In genomic region chr4:59444085-59444484, GRCm38 (mm10) we compare ENCODE assay signal across 22 mouse cellular contexts. TPM values are rescaled to one million over a fixed set of nuclear protein-coding genes. Genes with fewer than 3 reads are reported as not detected.
DNase-seq lines count a peak whose midpoint lies in the region; ATAC-seq and TF ChIP-seq lines count a peak whose summit lies in the region.
"Had no signal": no experiment of that assay in that cellular context is flagged by ENCODE, and none has a peak within 500 bp of the region (broad histone marks: within the 10 kb centered on the region; RNA-seq: fewer than 3 reads in every experiment).

No protein-coding gene starts in this region.

- TF ChIP-seq CTCF in MEL (IDR thresholded peaks at IDR 0.05 in 2 of 3, conservative IDR thresholded peaks at IDR 0.05 in 1 of 3; ENCODE audit: control insufficient read depth in 1 of 3, insufficient read depth in 1 of 3, low read depth in 2 of 3, low read length in 3 of 3, poor library complexity in 1 of 3, severe bottlenecking in 1 of 3) = no peak

- no peak for TF ChIP-seq RAD21 in MEL (IDR thresholded peaks at IDR 0.05; ENCODE audit: low read depth, low read length)

- no peak overlapping the region for H3K4me3 ChIP-seq in MEL (ENCODE audit: control insufficient read depth in 1 of 2, insufficient read depth in 1 of 2, low read depth in 2 of 2, low read length in 2 of 2)
- no peak overlapping the region for H3K4me3 ChIP-seq in hindbrain, embryonic 16.5 days (ENCODE audit: low read length)
- no peak overlapping the region for H3K4me3 ChIP-seq in intestine, embryonic 15.5 days (replicated peaks)
- H3K4me3 ChIP-seq: forebrain, embryonic 13.5 days; heart, embryonic 10.5 days; limb, embryonic 12.5 days; midbrain, embryonic 10.5 days; neural tube, embryonic 13.5 days; stomach, embryonic 15.5 days had no signal

- DNase-seq in A20 (ENCODE audit: low read depth, low spot score) (peak; percentile 87), MEL (ENCODE audit: low read depth, low spot score) (peak; percentile 41)
- DNase-seq in thymus, postnatal 10 days (ENCODE audit: low spot score in 2 of 2) = peak; percentile 64 to 68
- no peak for DNase-seq in lung, postnatal 10 days
- DNase-seq: cerebellum, adult 9-11 months; gastrocnemius, postnatal 25 days; kidney, adult 18-20 months; kidney, postnatal 10 days; lung, postnatal 14 days; right cerebral cortex, postnatal 25 days had no signal

- no peak overlapping the region for H3K9ac ChIP-seq in MEL (ENCODE audit: control insufficient read depth, low read depth, low read length, poor library complexity, severe bottlenecking)
- H3K9ac ChIP-seq in hindbrain, embryonic 16.5 days (ENCODE audit: low read depth, low read length) = no peak overlapping the region
- no peak overlapping the region for H3K9ac ChIP-seq in intestine, embryonic 15.5 days
- H3K9ac ChIP-seq: forebrain, embryonic 13.5 days; limb, embryonic 12.5 days; liver, embryonic 14.5 days; neural tube, embryonic 13.5 days; stomach, embryonic 15.5 days had no signal

- WGBS in hindbrain, embryonic 16.5 days = 72% methylated on average over 4 of the region's 4 CpGs
- 76% methylated on average over 4 of the region's 4 CpGs for WGBS in intestine, embryonic 15.5 days

- TF ChIP-seq POLR2A in MEL (IDR thresholded peaks at IDR 0.05; ENCODE audit: control insufficient read depth in 1 of 2, insufficient read depth in 1 of 2, low read depth in 1 of 2, low read length in 2 of 2, poor library complexity in 1 of 2) = no peak

- peaks cover 20 to 24% of the 10 kb centered on the region in 2 experiments for H3K4me1 ChIP-seq in MEL (ENCODE audit: control insufficient read depth in 1 of 2, insufficient read depth in 2 of 2, low read length in 2 of 2)
- H3K4me1 ChIP-seq in hindbrain, embryonic 16.5 days (ENCODE audit: control insufficient read depth, insufficient read depth, low read depth, low read length) = no peaks in the 10 kb centered on the region
- H3K4me1 ChIP-seq in intestine, embryonic 15.5 days (replicated peaks) = peaks cover 9% of the 10 kb centered on the region; the same call in 1 of the 2 replicates
- H3K4me1 ChIP-seq: forebrain, embryonic 13.5 days; limb, embryonic 12.5 days; neural tube, embryonic 13.5 days had no signal

- no peak overlapping the region for H3K27ac ChIP-seq in MEL (ENCODE audit: control insufficient read depth, low read depth, low read length)
- H3K27ac ChIP-seq in hindbrain, embryonic 16.5 days (ENCODE audit: low read depth, low read length) = no peak overlapping the region
- no peak overlapping the region for H3K27ac ChIP-seq in intestine, embryonic 15.5 days
- H3K27ac ChIP-seq: forebrain, embryonic 13.5 days; heart, embryonic 10.5 days; hindbrain, postnatal 0 days; limb, embryonic 12.5 days; liver, embryonic 14.5 days; midbrain, embryonic 10.5 days; neural tube, embryonic 13.5 days; stomach, embryonic 15.5 days had no signal

- H3K36me3 ChIP-seq in MEL (ENCODE audit: control insufficient read depth in 1 of 2, insufficient read depth in 2 of 2, low read length in 2 of 2) = peaks cover 0 to 25% of the 10 kb centered on the region in 2 experiments; a peak in 2 of 4 replicates
- no peaks in the 10 kb centered on the region for H3K36me3 ChIP-seq in hindbrain, embryonic 16.5 days (ENCODE audit: control insufficient read depth, insufficient read depth, low read length)
- no peaks in the 10 kb centered on the region for H3K36me3 ChIP-seq in intestine, embryonic 15.5 days
- H3K36me3 ChIP-seq: limb, embryonic 12.5 days; midbrain, embryonic 10.5 days; neural tube, embryonic 13.5 days; stomach, embryonic 15.5 days had no signal

- TF ChIP-seq EP300 in MEL (IDR thresholded peaks at IDR 0.05; ENCODE audit: low read depth in 1 of 2, low read length in 2 of 2) = no peak

- H3K9me3 ChIP-seq in MEL (replicated peaks; ENCODE audit: insufficient read depth, low read length) = no peaks in the 10 kb centered on the region
- H3K9me3 ChIP-seq in hindbrain, embryonic 16.5 days (ENCODE audit: control insufficient read depth, low read length) = no peaks in the 10 kb centered on the region
- no peaks in the 10 kb centered on the region for H3K9me3 ChIP-seq in intestine, embryonic 15.5 days
- H3K9me3 ChIP-seq: forebrain, embryonic 13.5 days; heart, embryonic 10.5 days; limb, embryonic 12.5 days; midbrain, embryonic 10.5 days; neural tube, embryonic 13.5 days; stomach, embryonic 15.5 days had no signal

- no peak overlapping the region for H3K4me2 ChIP-seq in hindbrain, embryonic 16.5 days (ENCODE audit: low read length)
- no peak overlapping the region for H3K4me2 ChIP-seq in intestine, embryonic 15.5 days (replicated peaks)
- H3K4me2 ChIP-seq: forebrain, embryonic 13.5 days; limb, embryonic 12.5 days; neural tube, embryonic 13.5 days; stomach, embryonic 15.5 days had no signal

- H3K27me3 ChIP-seq in MEL (ENCODE audit: control insufficient read depth in 1 of 2, insufficient read depth in 2 of 2, low read length in 2 of 2) = no peaks in the 10 kb centered on the region
- peaks cover 3% of the 10 kb centered on the region; the same call in 1 of the 2 replicates for H3K27me3 ChIP-seq in hindbrain, embryonic 16.5 days (replicated peaks; ENCODE audit: control insufficient read depth, insufficient read depth, low read length)
- H3K27me3 ChIP-seq in intestine, embryonic 15.5 days (replicated peaks) = no peaks in the 10 kb centered on the region
- H3K27me3 ChIP-seq: stomach, embryonic 15.5 days had no signal

- peak; percentile 61 for ATAC-seq in neutrophil, adult 5-6 weeks (ENCODE audit: extremely low read depth, insufficient number of reproducible peaks, low FRiP score, poor library complexity, severe bottlenecking)
- ATAC-seq in hindbrain, embryonic 16.5 days = no peak
- no peak for ATAC-seq in intestine, embryonic 15.5 days
- ATAC-seq: activated CD4-positive, CD25-positive, alpha-beta regulatory T cell, adult 4 months; forebrain, embryonic 13.5 days; hindbrain, postnatal 0 days had no signal

- no peaks in the 10 kb centered on the region for H3K79me2 ChIP-seq in MEL (ENCODE audit: control insufficient read depth, insufficient read depth, low read length, poor library complexity)

TF ChIP-seq in MEL, 35 proteins besides CTCF, POLR2A, EP300 and RAD21:
- TF ChIP-seq MYC (IDR thresholded peaks at IDR 0.05; ENCODE audit: low read depth, low read length) (no peak), TCF12 (IDR thresholded peaks at IDR 0.05; ENCODE audit: low read depth, low read length) (no peak), JUND (IDR thresholded peaks at IDR 0.05; ENCODE audit: low read depth, low read length) (no peak), USF1 (IDR thresholded peaks at IDR 0.05; ENCODE audit: low read depth, low read length) (no peak), UBTF (IDR thresholded peaks at IDR 0.05; ENCODE audit: borderline replicate concordance, insufficient read depth, low read depth, low read length) (no peak), ZMIZ1 (IDR thresholded peaks at IDR 0.05; ENCODE audit: low read depth, low read length) (no peak), ZC3H11A (IDR thresholded peaks at IDR 0.05; ENCODE audit: low read depth, low read length) (no peak), MYB (IDR thresholded peaks at IDR 0.05; ENCODE audit: low read depth, low read length) (no peak)
TF ChIP-seq in MEL: peak in this region for 0.

RNA-seq across cellular contexts. Expression of gene Susd1, which starts 5.7 kb away (rescaled TPM):
- 44.4 and 49.0 TPM in 2 replicates for total RNA-seq in MEL (2012; rRNA removed)
- 100 to 1,000 TPM in 1 of 2 experiments, 10 to 100 TPM in 1; 67.6 to 180 TPM for polyA plus RNA-seq in MEL (2012; ENCODE audit: insufficient read depth in 1 of 2, insufficient read length in 2 of 2, low read depth in 1 of 2, low replicate concordance in 2 of 2, missing spikeins in 1 of 2)
- total RNA-seq in neutrophil, adult 5-6 weeks (2017) = 111 and 119 TPM in 2 replicates
- polyA plus RNA-seq in hindbrain, embryonic 16.5 days (2015; fragmentation: Nextera tagmentation; extraction: Ambion mirVana) = 2.1 and 2.2 TPM in 2 replicates
- 10.8 and 11.2 TPM in 2 replicates for polyA plus RNA-seq in intestine, embryonic 15.5 days (2015; fragmentation: Nextera tagmentation; extraction: Ambion mirVana)
